Mouse (Mus musculus) megakaryocyte, embryonic 14.5 days (primary cell): ENCODE data around the gene Slc11a1. TPM values are rescaled to one million over a fixed set of nuclear protein-coding genes. Genes with fewer than 3 reads are reported as not detected.

ENCODE experiments used
- H3K27me3 ChIP-seq: replicated peaks from 2 replicates; pipeline ENCODE3; 2012; ENCODE audit warnings: inconsistent platforms
- H3K36me3 ChIP-seq: replicated peaks from 2 replicates; pipeline ENCODE3; 2012; ENCODE audit warnings: low read length, inconsistent platforms, mixed read lengths
- H3K4me1 ChIP-seq: 2 replicates; pipeline ENCODE4 v1.6.1; 2012; ENCODE audit warnings: inconsistent platforms
- H3K4me3 ChIP-seq: replicated peaks from 2 replicates; pipeline ENCODE3; 2012; ENCODE audit warnings: moderate library complexity, mild to moderate bottlenecking, inconsistent platforms
- H3K9me3 ChIP-seq: 2 replicates; pipeline ENCODE4 v1.6.1; 2012; ENCODE audit warnings: inconsistent platforms
- FLI1 ChIP-seq: IDR thresholded peaks from 2 replicates; pipeline ENCODE4 v1.6.1; 2012; ENCODE audit warnings: low read length, inconsistent platforms, mixed read lengths
- GATA1 ChIP-seq: IDR thresholded peaks from 3 replicates; pipeline ENCODE4 v1.6.1; 2012; ENCODE audit warnings: mixed read lengths, low read length, inconsistent platforms, borderline replicate concordance
- polyA plus RNA-seq: library from polyadenylated mRNA; stranded (reverse); fragments of >175 nt; gene quantifications from 2 replicates; pipeline ENCODE4 v1.2.3, GENCODE M21; 2012; ENCODE audit warnings: low replicate concordance; ENCODE audit not compliant: insufficient read depth

Slc11a1 gene
- polyA plus RNA-seq, 1 experiment, result 57.9 TPM

- Histone ChIP-seq H3K9me3 (no peaks in the 10 kb centered on the region), H3K27me3 (peaks cover 14% of the 10 kb centered on the region), H3K4me3 (no peak within 1 kb of the TSS), H3K36me3 (no peaks in the 10 kb centered on the region), H3K4me1 (peaks cover 10% of the 10 kb centered on the region; the same call in 1 of the 2 replicates)
- no peak for TF ChIP-seq FLI1
- TF ChIP-seq GATA1, result no peak
Observed at GRCm38 (mm10) chr1:74408589-74409504, 33.9 kb downstream of the Slc11a1 start, which contains the start of gene Vil1. Gene Vil1, plus strand, starts transcription at chr1:74409376.

DNA sequence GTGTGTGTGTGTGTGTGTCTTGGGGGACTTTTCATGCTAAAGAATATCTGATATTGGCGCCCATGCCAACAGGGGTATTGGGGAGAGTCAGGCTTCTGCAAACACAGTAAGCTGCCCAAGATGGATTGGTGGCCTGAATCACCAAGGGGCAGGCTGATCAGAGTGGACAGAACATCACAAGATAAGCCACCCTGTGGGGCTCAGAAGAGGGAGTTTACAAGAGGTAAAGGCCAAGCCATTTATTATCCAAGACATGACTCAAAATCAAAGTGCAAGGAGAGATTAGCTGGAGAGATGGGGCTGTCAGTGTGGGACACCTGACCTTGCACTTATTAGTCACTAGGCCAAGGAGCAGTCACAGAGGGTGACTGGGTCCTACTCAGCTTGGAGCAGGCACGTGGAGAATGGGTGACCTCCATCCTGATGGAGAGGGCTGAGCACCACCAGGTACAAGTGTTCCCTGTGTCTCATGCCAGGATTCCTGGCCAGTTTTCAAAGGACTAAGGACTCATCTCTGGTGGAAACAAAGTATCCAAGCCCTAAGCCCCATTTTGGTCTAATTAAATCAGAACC, 36.8 kb downstream of the Slc11a1 start:
- Histone ChIP-seq H3K27me3 (peaks cover 21% of the 10 kb centered on the region), H3K36me3 (no peaks in the 10 kb centered on the region), H3K4me1 (peaks cover 20% of the 10 kb centered on the region), H3K9me3 (no peaks in the 10 kb centered on the region), H3K4me3 (no peak overlapping the region)
- TF ChIP-seq GATA1, result no peak
- no peak for TF ChIP-seq FLI1

- no peaks in the 10 kb centered on the region for H3K9me3 ChIP-seq
- H3K27me3 ChIP-seq, result peaks cover 21% of the 10 kb centered on the region
- TF ChIP-seq GATA1 (no peak), FLI1 (no peak)
- no peaks in the 10 kb centered on the region for H3K36me3 ChIP-seq
- peaks cover 20% of the 10 kb centered on the region for H3K4me1 ChIP-seq
- no peak overlapping the region for H3K4me3 ChIP-seq
Observed at GRCm38 (mm10) chr1:74412711-74413110, 37.7 kb downstream of the Slc11a1 start.

DNA sequence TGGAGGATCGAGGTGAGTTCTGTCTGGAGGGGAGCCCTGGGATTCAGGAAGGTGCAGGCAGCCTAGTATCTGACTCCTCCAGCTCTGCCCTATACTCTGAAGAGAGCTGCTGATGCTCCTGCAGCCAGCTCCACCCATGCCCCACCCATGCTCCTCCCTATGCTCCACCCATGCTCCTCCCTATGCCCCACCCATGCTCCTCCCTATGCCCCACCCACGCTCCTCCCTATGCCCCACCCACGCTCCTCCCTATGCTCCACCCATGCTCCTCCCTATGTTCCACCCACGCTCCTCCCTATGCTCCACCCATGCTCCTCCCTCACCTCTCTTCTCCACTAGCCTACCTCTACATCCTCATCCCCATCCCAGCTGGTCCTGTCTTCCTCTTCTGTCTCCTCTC, 40.1 kb downstream of the Slc11a1 start:
- H3K4me3 ChIP-seq, result peak overlapping the region; percentile 42
- TF ChIP-seq GATA1 (no peak), FLI1 (no peak)
- H3K4me1 ChIP-seq, result peaks cover 15% of the 10 kb centered on the region
- peaks cover 27% of the 10 kb centered on the region for H3K27me3 ChIP-seq
- no peaks in the 10 kb centered on the region for H3K36me3 ChIP-seq
- no peaks in the 10 kb centered on the region for H3K9me3 ChIP-seq

DNA sequence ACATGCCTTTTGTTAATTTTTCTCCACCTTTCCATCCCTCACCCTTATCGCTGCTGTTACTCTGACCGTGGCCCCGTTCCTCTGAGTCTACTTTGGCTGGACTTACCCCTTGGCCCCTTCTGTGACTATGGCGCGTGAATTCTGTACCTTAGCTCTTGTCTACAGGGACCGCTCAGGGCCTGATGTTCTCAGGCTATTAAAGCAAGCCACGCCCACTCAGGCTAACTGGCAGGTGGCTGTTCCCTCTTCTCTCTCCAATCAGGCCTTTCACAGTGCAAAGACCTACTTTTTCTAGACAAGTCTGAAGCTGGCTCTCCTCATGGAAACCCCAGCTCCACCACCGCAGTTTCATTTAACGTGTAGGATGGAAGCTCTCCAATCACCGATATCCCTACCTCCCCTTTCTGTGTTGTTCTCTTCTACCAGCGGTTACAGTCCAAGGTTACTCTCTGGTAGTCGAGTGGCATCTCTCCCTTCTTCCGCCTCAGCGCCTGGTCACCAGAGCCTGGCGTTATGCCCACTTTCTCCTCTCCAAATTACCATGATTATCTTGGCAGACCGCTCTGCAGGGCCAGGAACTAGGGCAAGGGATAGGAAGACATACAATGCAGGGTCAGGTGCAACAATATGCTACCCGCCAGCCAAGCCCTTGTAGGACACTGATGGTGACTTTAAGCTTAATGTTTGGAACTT, 43.9 kb downstream of the Slc11a1 start:
- Histone ChIP-seq H3K36me3 (no peaks in the 10 kb centered on the region), H3K9me3 (no peaks in the 10 kb centered on the region), H3K4me3 (no peak overlapping the region), H3K4me1 (peaks cover 27% of the 10 kb centered on the region), H3K27me3 (peaks cover 47% of the 10 kb centered on the region)
- TF ChIP-seq FLI1, result no peak

- H3K36me3 ChIP-seq, result no peaks in the 10 kb centered on the region
- H3K4me3 ChIP-seq, result no peak overlapping the region
- peaks cover 28% of the 10 kb centered on the region for H3K4me1 ChIP-seq
- TF ChIP-seq GATA1 (no peak), FLI1 (no peak)
- peaks cover 48% of the 10 kb centered on the region for H3K27me3 ChIP-seq
- H3K9me3 ChIP-seq, result no peaks in the 10 kb centered on the region
Observed at GRCm38 (mm10) chr1:74419440-74419794, 44.4 kb downstream of the Slc11a1 start.

DNA sequence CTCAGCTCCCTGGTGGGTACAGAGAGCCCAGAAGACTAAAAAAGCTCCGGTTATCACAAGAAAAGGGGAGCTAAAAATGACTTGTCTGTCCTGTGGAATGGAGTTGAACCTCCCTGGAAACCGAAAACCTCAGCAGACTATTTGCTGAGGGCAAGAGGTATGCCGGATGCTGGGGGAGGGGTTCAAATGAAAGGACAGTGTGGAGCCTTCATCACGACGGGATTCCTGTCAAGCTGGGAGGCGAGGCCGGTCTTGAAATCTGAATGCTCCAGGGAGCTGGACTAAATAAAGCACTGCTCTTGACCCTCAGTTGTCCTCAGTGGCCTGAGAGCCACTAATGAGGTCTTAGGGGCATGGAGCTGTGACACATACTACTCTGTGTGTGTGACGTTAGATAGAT, 48.2 kb downstream of the Slc11a1 start:
- Histone ChIP-seq H3K27me3 (peaks cover 74% of the 10 kb centered on the region), H3K9me3 (no peaks in the 10 kb centered on the region), H3K4me1 (peaks cover 33% of the 10 kb centered on the region), H3K4me3 (no peak overlapping the region), H3K36me3 (no peaks in the 10 kb centered on the region)
- TF ChIP-seq GATA1 (no peak), FLI1 (no peak)

- no peak for TF ChIP-seq FLI1
- TF ChIP-seq GATA1, result no peak
- no peaks in the 10 kb centered on the region for H3K36me3 ChIP-seq
- H3K4me3 ChIP-seq, result peak overlapping the region; percentile 38
- H3K9me3 ChIP-seq, result no peaks in the 10 kb centered on the region
- H3K4me1 ChIP-seq, result peaks cover 35% of the 10 kb centered on the region
- peaks cover 69% of the 10 kb centered on the region for H3K27me3 ChIP-seq
Observed at GRCm38 (mm10) chr1:74425845-74426244, 50.9 kb downstream of the Slc11a1 start.

DNA sequence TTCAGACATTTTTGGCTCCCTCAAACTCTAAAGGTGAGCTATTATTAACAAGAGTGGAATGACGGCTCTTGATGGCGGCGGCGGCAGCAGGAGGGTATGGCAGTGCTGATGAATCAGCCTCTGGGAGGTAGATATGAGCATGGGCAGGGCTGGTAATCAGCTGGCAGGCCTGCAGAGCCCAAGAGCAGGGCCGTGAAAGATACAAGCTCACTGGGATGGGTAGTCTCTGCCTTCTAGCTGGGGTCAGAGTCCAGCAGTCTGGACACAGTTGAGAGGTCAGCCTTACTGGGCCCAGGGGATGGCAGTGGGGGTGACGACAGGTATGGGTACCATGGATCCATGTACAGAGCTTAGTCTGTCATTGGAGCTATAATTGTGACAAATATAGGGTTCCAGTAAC, 58.2 kb downstream of the Slc11a1 start:
- no peaks in the 10 kb centered on the region for H3K9me3 ChIP-seq
- H3K27me3 ChIP-seq, result peaks cover 11% of the 10 kb centered on the region
- TF ChIP-seq GATA1, result no peak
- TF ChIP-seq FLI1, result no peak
- peaks cover 42% of the 10 kb centered on the region for H3K36me3 ChIP-seq
- peaks cover 11% of the 10 kb centered on the region for H3K4me1 ChIP-seq
- H3K4me3 ChIP-seq, result no peak overlapping the region

DNA sequence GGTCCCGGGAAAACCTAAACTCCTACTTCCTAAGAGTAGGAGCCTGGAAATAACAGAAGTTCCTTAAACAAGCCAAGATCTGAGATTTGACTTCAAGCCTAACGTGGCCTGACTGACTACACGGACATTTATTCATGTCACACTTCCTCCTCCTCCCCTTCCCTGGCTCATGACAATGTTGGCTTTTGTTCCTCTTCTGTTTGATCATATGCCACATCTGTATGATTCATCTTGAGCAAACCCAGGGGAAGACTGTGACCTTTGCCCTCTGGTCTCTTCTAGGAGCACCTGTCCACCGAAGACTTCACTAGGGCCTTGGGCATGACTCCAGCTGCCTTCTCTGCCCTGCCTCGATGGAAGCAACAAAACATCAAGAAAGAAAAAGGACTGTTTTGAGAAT, 59.6 kb downstream of the Slc11a1 start:
- Histone ChIP-seq H3K4me3 (no peak overlapping the region), H3K36me3 (peaks cover 56% of the 10 kb centered on the region), H3K27me3 (peaks cover 5% of the 10 kb centered on the region), H3K9me3 (no peaks in the 10 kb centered on the region), H3K4me1 (peaks cover 10% of the 10 kb centered on the region)
- TF ChIP-seq FLI1, result no peak
- no peak for TF ChIP-seq GATA1
